Mouse (Mus musculus): ENCODE results near the gene Bcas2.

DNA sequence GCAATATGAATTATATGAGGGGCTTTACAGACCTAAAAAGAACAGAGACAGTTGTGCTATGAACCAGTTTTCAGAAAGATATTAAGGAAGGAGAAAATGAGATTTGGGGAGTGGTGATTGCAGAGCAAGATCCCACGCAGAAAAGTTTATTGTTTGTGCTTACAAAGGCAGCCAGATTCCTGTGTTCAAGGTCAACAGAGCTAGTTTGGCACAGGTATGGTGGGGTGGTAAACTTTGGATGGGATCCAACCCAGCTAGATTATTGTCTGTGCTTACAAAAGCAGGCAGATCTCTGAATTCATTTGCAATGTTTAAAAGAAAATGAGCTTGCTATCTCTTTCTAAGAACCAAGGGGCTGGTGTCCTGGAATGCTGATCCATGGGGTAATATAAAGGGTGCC lies 56.3 kb downstream of the Bcas2 start:
- TF ChIP-seq TAL1 (IDR thresholded peaks at IDR 0.05; ENCODE audit: low read length) (no peak), GATA1 (IDR thresholded peaks at IDR 0.05; ENCODE audit: low read length) (no peak)

All from erythroblast, embryonic 14.5 days (primary cell).